Mouse (Mus musculus): Measurements from ENCODE around the gene Vps11.
"Not testable (repeated sequence)": the region's sequence is repeated elsewhere in the genome, so short reads cannot be mapped to it uniquely, and the experiment has no call there.

Gene Vps11

GRCm38 (mm10) chr9:44361190-44361917 lies at the start of gene Vps11:
Vps11 (minus strand) TSS chr9:44361670.
- in situ Hi-C loops (cut with MboI, MseI): no loop called here

- in situ Hi-C loops (cut with MboI, MseI): no loop called here
Observed at GRCm38 (mm10) chr9:44410647-44411336, 49.3 kb upstream of the Vps11 start.

- in situ Hi-C loops (cut with MboI, MseI): not testable (repeated sequence)
Observed at GRCm38 (mm10) chr9:44408693-44409092, 47.2 kb upstream of the Vps11 start.

- in situ Hi-C loops (cut with MboI, MseI): no loop called here
Observed at GRCm38 (mm10) chr9:44407752-44408097, 46.3 kb upstream of the Vps11 start.

DNA sequence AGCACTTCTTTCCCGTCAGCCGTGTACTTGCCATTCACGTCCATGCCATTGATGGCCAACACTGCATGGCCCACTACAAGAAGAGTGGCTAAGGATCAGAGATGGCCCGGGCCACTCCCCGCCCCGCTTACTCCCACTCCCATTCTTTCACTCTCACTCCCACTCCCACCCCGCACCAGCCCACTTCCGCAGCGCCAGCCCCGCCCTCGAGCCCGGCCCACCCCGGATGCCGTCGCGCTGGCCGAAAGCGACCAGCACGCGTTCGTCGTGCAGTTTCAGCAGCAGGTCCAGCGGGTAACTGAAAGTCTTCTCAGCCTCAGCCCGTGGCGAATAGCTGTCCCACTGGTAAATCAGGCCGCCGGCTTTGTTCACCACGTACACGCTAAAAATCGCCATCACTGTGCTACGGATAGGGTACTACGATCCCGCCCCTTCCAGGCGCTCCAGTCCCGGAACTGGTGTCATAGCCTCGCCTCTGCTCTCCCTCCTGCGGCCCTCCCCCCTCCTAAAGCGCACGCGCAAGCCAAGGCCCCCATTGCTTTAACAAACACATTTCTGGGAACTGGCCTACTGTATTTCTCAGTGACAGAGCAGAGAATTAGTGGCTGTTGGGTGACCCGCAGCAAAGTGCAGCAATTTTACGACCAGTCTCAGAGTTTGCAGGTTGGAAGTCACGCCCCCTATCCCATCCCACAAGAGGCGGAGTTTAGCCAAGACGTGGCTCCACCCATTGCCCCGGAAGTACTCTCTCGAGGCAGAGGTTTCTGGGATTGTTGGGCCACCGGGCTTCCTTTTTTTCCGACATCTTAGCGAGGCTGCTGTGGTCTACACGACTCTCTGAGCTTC lies 45.7 kb upstream of the Vps11 start, which contains the start of the genes Rps25 and Trappc4:
Gene Rps25, plus strand, starts transcription at position 234 of the 846 bp plus-strand sequence.
Gene Trappc4, minus strand, starts transcription at position 695 of the 846 bp plus-strand sequence.
- in situ Hi-C loops (cut with MboI, MseI): no loop called here

DNA sequence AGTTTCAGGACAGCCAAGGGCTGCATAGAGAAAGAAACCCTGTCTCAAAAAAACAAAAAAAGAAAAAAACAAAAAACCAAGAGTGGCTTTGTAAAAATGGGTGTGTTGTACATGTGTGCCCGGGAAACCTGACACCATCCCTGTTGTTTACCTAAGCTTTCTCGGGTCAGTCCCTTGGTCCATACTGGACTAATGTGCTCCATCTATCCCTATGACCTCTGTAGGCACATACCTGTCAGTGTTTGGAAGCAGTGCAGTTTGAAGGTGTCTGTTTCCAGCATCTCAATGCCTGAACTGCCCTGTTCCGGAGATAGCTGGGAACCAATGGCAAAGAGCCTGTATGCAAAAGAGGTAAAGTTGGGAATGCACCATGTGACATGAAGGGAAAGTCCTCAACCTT lies 43.5 kb upstream of the Vps11 start:
- in situ Hi-C loops (cut with MboI, MseI): no loop called here

- in situ Hi-C loops (cut with MboI, MseI): no loop called here
Observed at GRCm38 (mm10) chr9:44401081-44401480, 39.6 kb upstream of the Vps11 start.

GRCm38 (mm10) chr9:44399795-44400114 lies 38.3 kb upstream of the Vps11 start:
- in situ Hi-C loops (cut with MboI, MseI): loop anchor here (5.0 kb wide), 1 partner anchor 57 kb away; the partner anchor contains the start of gene Hmbs

- in situ Hi-C loops (cut with MboI, MseI): loop anchor here (5.0 kb wide), 1 partner anchor 57 kb away; the partner anchor contains the start of gene Hmbs
Observed at GRCm38 (mm10) chr9:44399114-44399794, 37.8 kb upstream of the Vps11 start.

- in situ Hi-C loops (cut with MboI, MseI): loop anchor here (5.0 kb wide), 1 partner anchor 56 kb away; the partner anchor contains the start of gene Hmbs
Observed at GRCm38 (mm10) chr9:44398551-44398950, 37.1 kb upstream of the Vps11 start.

DNA sequence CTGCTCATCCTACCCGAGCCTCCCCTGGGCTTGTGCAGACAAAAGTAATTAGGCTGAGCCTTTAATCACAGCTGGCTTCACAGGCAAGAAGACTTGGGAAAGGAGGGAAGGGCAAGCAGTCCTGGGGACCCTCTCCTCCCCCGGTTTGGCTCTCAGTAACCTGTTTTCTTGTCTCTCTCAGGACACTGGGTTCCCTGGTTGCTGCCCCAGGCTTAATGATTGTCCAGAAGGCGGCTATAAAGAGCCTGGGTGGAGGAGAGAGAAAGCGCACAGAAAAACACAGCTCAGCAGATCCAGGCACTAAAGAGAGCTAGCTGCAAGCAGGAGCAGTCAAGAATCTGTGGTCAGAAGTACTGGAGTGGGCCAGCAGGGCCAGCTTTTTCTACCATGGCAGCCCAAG lies 36.6 kb upstream of the Vps11 start:
- in situ Hi-C loops (cut with MboI, MseI): loop anchor here (5.0 kb wide), 1 partner anchor 56 kb away; the partner anchor contains the start of gene Hmbs

DNA sequence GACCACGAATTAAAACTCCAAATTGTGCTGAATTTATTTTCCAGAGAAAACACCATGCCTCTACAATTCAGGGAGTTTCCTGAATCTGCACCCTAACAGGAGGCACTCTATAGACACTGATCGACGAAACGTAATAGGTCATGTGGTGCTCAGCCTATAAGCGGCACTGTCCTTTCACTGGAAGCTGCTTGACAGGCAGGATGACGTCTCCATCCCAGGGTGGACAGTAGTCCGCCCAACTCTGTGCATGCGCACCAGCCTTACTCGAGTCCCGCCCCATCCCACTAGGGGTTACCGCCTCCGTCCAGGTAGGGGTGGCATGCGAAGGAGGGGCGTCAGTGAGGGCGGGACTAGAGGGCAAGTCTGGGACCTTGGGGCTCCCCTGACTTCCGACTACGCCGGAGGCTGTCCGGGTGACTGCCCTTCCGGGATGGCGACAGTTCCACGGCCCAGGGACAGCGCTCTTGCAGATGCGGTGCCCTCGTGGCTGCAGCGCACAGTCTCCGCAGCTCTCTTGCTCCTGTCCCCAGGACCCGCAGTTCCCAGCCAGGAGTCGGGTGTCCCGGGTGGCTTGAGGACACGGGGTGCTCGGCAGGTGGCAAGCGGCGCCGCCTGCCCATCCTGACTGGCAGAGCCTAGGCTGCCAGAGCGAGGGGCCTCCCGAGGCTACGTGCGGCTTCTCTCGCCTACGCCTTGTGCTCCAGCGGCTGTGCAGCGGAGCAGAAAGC lies 35.4 kb upstream of the Vps11 start, which contains the start of gene Slc37a4:
Gene Slc37a4, plus strand, starts transcription at position 169 of the 728 bp plus-strand sequence.
- in situ Hi-C loops (cut with MboI, MseI): loop anchor here (5.0 kb wide), 1 partner anchor 55 kb away; the partner anchor contains the start of gene Hmbs

GRCm38 (mm10) chr9:44391466-44391865 lies 30.0 kb upstream of the Vps11 start:
- in situ Hi-C loops (cut with MboI, MseI): no loop called here

DNA sequence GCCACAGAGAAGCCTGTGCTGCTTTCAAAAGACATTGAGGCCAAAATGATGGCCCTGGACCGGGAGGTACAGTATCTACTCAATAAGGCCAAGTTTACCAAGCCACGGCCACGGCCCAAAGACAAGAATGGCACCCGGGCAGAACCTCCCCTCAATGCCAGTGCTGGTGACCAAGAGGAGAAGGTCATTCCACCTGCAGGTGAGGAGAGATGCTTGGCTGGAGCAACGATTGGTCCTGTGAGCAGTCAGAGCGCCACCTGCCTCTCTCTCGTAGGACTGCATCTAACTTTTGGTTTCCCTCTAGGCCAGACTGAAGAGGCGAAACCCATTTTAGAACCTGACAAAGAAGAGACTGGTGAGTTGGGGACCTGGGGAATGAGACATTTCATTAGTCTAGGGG lies 27.8 kb upstream of the Vps11 start:
- in situ Hi-C loops (cut with MboI, MseI): no loop called here

DNA sequence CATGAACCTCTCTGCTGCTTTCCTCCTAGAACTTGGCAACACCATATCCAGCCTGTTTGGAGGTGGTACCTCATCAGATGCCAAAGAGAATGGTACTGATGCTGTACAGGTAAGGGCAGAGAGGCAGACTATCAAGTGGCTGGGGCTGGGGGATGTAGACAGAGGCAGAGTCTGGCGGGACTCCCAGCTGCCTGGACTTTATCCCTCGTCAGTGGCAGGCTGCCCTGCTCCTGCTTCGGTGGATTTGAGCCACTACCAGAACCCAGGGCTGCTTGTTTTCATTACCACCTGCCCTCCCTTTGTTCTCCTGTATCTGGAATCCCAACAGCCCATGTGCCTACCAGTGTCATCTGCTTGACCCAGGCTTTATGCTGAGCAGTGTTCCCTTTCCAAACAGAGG lies 25.8 kb upstream of the Vps11 start:
- in situ Hi-C loops (cut with MboI, MseI): no loop called here

DNA sequence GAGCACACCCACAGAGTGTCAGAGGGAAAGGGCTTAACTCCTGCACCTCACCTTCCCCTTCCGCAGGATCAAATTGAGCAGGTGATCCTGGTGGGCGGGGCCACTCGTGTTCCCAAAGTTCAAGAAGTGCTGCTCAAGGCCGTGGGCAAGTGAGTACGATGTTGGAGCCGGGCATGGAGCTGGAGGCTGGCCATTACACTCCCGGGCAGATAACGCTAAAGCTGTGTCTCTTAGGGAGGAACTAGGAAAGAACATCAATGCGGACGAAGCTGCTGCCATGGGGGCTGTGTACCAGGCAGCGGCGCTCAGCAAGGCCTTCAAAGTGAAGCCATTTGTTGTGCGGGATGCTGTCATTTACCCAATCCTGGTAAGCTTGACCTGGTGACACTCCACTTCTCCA lies 23.1 kb upstream of the Vps11 start:
- in situ Hi-C loops (cut with MboI, MseI): no loop called here

GRCm38 (mm10) chr9:44379862-44380261 lies 18.4 kb upstream of the Vps11 start:
- in situ Hi-C loops (cut with MboI, MseI): no loop called here

DNA sequence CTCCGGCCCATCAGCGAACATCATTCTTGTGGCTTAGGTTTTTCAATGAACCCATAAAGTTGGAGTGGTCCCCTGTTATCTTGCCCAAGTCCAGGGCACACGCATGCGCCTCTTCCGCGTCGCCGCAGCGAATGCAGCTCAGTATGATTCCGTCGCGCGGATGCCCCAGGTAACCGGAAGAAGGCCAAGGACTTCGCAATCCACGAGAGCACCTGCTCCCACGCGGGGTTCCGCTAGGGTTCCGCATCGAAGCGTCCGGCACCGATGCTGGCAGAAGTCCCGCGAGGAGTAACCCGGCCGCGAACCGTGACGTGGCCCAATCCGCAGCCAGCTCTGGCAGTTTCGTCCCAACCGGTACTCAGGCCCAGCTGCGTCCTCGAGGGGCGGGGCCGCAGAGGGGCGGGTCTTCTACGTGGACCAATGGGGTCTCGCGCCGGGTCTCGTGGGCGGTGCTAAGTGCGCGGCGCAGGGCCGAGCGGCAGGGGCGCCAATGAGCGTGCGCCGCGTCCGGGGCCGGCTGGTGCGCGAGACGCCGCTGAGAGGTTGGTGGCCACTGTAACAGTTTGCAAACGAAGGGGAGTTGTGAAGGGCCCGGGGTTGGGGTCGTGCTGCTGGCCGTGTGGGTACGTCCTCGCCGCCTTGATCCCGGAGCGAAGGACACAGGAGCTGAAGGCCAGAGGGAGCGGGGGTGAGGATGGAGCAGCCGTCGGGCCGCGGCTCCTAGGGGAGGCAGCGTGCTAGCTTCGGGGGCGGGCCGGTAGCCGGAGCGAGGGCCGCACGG lies 17.8 kb upstream of the Vps11 start, which contains the start of gene Hyou1:
Gene Hyou1, plus strand, starts transcription at position 437 of the 781 bp plus-strand sequence.
- in situ Hi-C loops (cut with MboI, MseI): no loop called here

GRCm38 (mm10) chr9:44378153-44378730 lies 16.8 kb upstream of the Vps11 start:
- in situ Hi-C loops (cut with MboI, MseI): no loop called here
